In the genomic region with DNA sequence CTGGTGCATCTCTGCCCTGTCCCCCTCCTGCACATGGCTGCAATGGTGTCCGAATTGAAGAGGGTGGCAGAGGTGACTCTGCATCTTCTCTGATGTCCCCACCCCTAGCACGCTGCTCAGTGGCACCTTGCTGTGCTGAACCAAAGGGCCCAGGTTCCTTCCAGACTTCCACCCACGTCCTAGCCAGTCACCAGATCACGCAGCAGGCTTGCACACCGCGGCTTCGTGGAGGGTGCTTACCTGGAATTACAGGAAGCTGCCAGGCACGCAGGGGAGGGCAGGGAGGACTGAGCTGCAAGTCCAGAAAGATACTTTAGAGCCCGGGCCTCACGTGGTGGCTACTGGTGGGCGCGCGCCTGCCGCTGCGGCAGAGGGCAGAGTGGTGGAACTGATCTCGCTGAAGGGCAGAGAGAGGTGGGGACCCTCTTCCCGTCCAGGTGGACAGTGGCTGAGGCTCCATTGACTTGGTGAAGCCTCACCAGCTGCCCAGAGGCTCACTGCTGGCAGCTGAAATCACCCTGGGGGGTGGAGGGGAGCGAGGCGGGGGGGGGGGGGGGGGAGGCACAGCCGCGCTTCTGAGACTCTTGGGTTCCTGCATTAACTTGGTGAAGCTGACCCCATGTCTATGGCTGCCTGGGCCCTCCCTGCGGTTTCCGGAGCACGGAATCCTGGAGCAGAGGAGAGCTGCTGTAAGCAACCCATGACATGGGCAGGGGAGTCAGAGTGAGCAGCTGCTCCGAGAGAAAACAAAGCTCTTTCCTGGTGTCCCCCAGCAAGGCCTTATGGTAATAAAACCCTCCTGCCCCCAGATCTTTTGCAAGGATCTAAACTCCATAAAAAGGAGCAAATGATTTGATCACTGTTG, we compare ENCODE assay signal across 9 mouse cellular contexts. TPM values are rescaled to one million over a fixed set of nuclear protein-coding genes. Genes with fewer than 3 reads are reported as not detected.
DNase-seq lines count a peak whose midpoint lies in the region; ATAC-seq lines count a peak whose summit lies in the region.
"Had no signal": no experiment of that assay in that cellular context is flagged by ENCODE, and none has a peak within 500 bp of the region (broad histone marks: within the 10 kb centered on the region; RNA-seq: fewer than 3 reads in every experiment).

No protein-coding gene starts in this region.

- no peak overlapping the region for H3K27ac ChIP-seq in heart, embryonic 12.5 days (ENCODE audit: poor library complexity, severe bottlenecking)
- no peak overlapping the region for H3K27ac ChIP-seq in neural tube, embryonic 12.5 days
- H3K27ac ChIP-seq in limb, embryonic 11.5 days (replicated peaks; ENCODE audit: low read depth, low read length): 0 out of 2 replicates have a peak overlapping the region, but pooled peaks have one; percentile 12
- no peak overlapping the region for H3K27ac ChIP-seq in neural tube, embryonic 15.5 days (replicated peaks)
- H3K27ac ChIP-seq: neural tube, embryonic 13.5 days had no signal

- peak overlapping the region; percentile 62 for H3K4me2 ChIP-seq in heart, embryonic 12.5 days
- H3K4me2 ChIP-seq in neural tube, embryonic 12.5 days (replicated peaks): peak overlapping the region; percentile 23; the same call in 1 of the 2 replicates
- peak overlapping the region; percentile 28; the same call in 1 of the 2 replicates for H3K4me2 ChIP-seq in limb, embryonic 11.5 days (ENCODE audit: low read depth, severe bottlenecking)
- peak overlapping the region; percentile 5; the same call in 1 of the 2 replicates for H3K4me2 ChIP-seq in neural tube, embryonic 15.5 days
- H3K4me2 ChIP-seq: neural tube, embryonic 13.5 days had no signal

- no peaks in the 10 kb centered on the region for H3K9me3 ChIP-seq in heart, embryonic 12.5 days (replicated peaks)
- no peaks in the 10 kb centered on the region for H3K9me3 ChIP-seq in neural tube, embryonic 12.5 days
- H3K9me3 ChIP-seq in limb, embryonic 11.5 days (ENCODE audit: control insufficient read depth, low read length): no peaks in the 10 kb centered on the region
- no peaks in the 10 kb centered on the region for H3K9me3 ChIP-seq in neural tube, embryonic 15.5 days (replicated peaks)
- H3K9me3 ChIP-seq: neural tube, embryonic 13.5 days had no signal

- DNase-seq in heart, adult 18-20 months: no peak
- DNase-seq in neural tube, embryonic 10.5 days (ENCODE audit: extremely low spot score, low spot score): no peak
- DNase-seq in limb, embryonic 11.5 days (ENCODE audit: low spot score): peak; percentile 45
- no peak for DNase-seq in adrenal gland, postnatal 25 days
- DNase-seq in lung, postnatal 25 days (ENCODE audit: low spot score): no peak

- peaks cover 7% of the 10 kb centered on the region; the same call in 1 of the 2 replicates for H3K4me1 ChIP-seq in heart, embryonic 12.5 days (replicated peaks)
- peaks cover 7% of the 10 kb centered on the region; the same call in 1 of the 2 replicates for H3K4me1 ChIP-seq in neural tube, embryonic 12.5 days
- H3K4me1 ChIP-seq in limb, embryonic 11.5 days (ENCODE audit: control insufficient read depth, insufficient read depth, low read length): peaks cover 8% of the 10 kb centered on the region
- H3K4me1 ChIP-seq in neural tube, embryonic 15.5 days: peaks cover 5% of the 10 kb centered on the region; the same call in 1 of the 2 replicates

- WGBS in heart, embryonic 12.5 days: 6% methylated on average over 21 of the region's 25 CpGs
- WGBS in neural tube, embryonic 12.5 days: 8% methylated on average over 23 of the region's 25 CpGs
- 4% methylated on average over 23 of the region's 25 CpGs for WGBS in limb, embryonic 11.5 days
- WGBS in neural tube, embryonic 15.5 days: 9% methylated on average over 22 of the region's 25 CpGs

- 0 out of 2 replicates have a peak overlapping the region, but pooled peaks have one; percentile 8 for H3K4me3 ChIP-seq in heart, embryonic 12.5 days
- no peak overlapping the region for H3K4me3 ChIP-seq in neural tube, embryonic 12.5 days
- no peak overlapping the region for H3K4me3 ChIP-seq in limb, embryonic 11.5 days (ENCODE audit: low read depth, low read length)
- H3K4me3 ChIP-seq in neural tube, embryonic 15.5 days (replicated peaks): no peak overlapping the region
- H3K4me3 ChIP-seq: neural tube, embryonic 13.5 days had no signal

- H3K9ac ChIP-seq in heart, embryonic 12.5 days: peak overlapping the region; percentile 51; the same call in 1 of the 2 replicates
- H3K9ac ChIP-seq in neural tube, embryonic 12.5 days: no peak overlapping the region
- H3K9ac ChIP-seq in limb, embryonic 11.5 days (ENCODE audit: low read length): no peak overlapping the region
- no peak overlapping the region for H3K9ac ChIP-seq in neural tube, embryonic 15.5 days (replicated peaks)
- H3K9ac ChIP-seq: neural tube, embryonic 13.5 days had no signal

- H3K27me3 ChIP-seq in heart, embryonic 12.5 days (replicated peaks): peaks cover 30% of the 10 kb centered on the region
- peaks cover 9% of the 10 kb centered on the region; the same call in 1 of the 2 replicates for H3K27me3 ChIP-seq in neural tube, embryonic 12.5 days (replicated peaks)
- no peaks in the 10 kb centered on the region; the same call in 1 of the 2 replicates for H3K27me3 ChIP-seq in limb, embryonic 11.5 days (ENCODE audit: control insufficient read depth, insufficient read depth, low read length)
- H3K27me3 ChIP-seq in neural tube, embryonic 15.5 days (replicated peaks): peaks cover 10% of the 10 kb centered on the region; the same call in 1 of the 2 replicates

- no peaks in the 10 kb centered on the region for H3K36me3 ChIP-seq in heart, embryonic 12.5 days
- H3K36me3 ChIP-seq in neural tube, embryonic 12.5 days: no peaks in the 10 kb centered on the region
- no peaks in the 10 kb centered on the region for H3K36me3 ChIP-seq in limb, embryonic 11.5 days (ENCODE audit: control insufficient read depth, insufficient read depth, low read length)
- no peaks in the 10 kb centered on the region for H3K36me3 ChIP-seq in neural tube, embryonic 15.5 days

- ATAC-seq in heart, embryonic 12.5 days (ENCODE audit: insufficient number of reproducible peaks, low FRiP score): 0 out of 2 replicates have a peak, but pooled peaks have one; percentile 45
- ATAC-seq in neural tube, embryonic 12.5 days (ENCODE audit: low FRiP score, low read depth): no peak
- no peak for ATAC-seq in limb, embryonic 11.5 days (ENCODE audit: insufficient number of reproducible peaks, low FRiP score, low TSS enrichment, low read depth)
- ATAC-seq in neural tube, embryonic 15.5 days (ENCODE audit: low FRiP score): no peak

RNA-seq across cellular contexts. Expression of gene Tulp1, which starts 26.8 kb away (rescaled TPM):
- polyA plus RNA-seq in heart, embryonic 12.5 days (2016; fragmentation: Nextera tagmentation; extraction: Ambion mirVana): 3.7 and 4.6 TPM in 2 replicates
- total RNA-seq in heart, adult 18-20 months (2021): not detected
- polyA plus RNA-seq in neural tube, embryonic 12.5 days (2016; fragmentation: Nextera tagmentation; extraction: Ambion mirVana): 3.0 and 5.1 TPM in 2 replicates
- polyA plus RNA-seq in limb, embryonic 11.5 days (2014; fragmentation: Nextera tagmentation; extraction: Ambion mirVana): 3.4 and 4.4 TPM in 2 replicates
- polyA plus RNA-seq in neural tube, embryonic 15.5 days (2015; fragmentation: Nextera tagmentation; extraction: Ambion mirVana): 1.1 and 1.5 TPM in 2 replicates
- total RNA-seq in adrenal gland, postnatal 25 days (2021): not detected in 2 replicates

RNA-seq across cellular contexts. Expression of gene Tead3, which starts 41.2 kb away (rescaled TPM):
- 7.9 and 8.1 TPM in 2 replicates for polyA plus RNA-seq in heart, embryonic 12.5 days (2016; fragmentation: Nextera tagmentation; extraction: Ambion mirVana)
- total RNA-seq in heart, adult 18-20 months (2021): 10 to 100 TPM; 12.0 to 13.3 TPM
- 3.5 and 4.8 TPM in 2 replicates for polyA plus RNA-seq in neural tube, embryonic 12.5 days (2016; fragmentation: Nextera tagmentation; extraction: Ambion mirVana)
- 10.0 and 10.6 TPM in 2 replicates for polyA plus RNA-seq in limb, embryonic 11.5 days (2014; fragmentation: Nextera tagmentation; extraction: Ambion mirVana)
- polyA plus RNA-seq in neural tube, embryonic 15.5 days (2015; fragmentation: Nextera tagmentation; extraction: Ambion mirVana): 1.5 and 3.2 TPM in 2 replicates
- 10.4 and 13.6 TPM in 2 replicates for total RNA-seq in adrenal gland, postnatal 25 days (2021)

Comparison
In these comparisons a context has a peak if more than half of its experiments do, and no peak if none do; other contexts are left out.
1. H3K4me2 ChIP-seq: peak in every context shown above with its lines; median percentile 62 in heart, embryonic 12.5 days; 28 in limb, embryonic 11.5 days; 23 in neural tube, embryonic 12.5 days; 5 in neural tube, embryonic 15.5 days.